Mouse (Mus musculus) G1E (cell line): Measurements from ENCODE around the gene Gadd45gip1. TPM values are rescaled to one million over a fixed set of nuclear protein-coding genes. Genes with fewer than 3 reads are reported as not detected.

Source experiments
- ATAC-seq: 2 replicates; pipeline ENCODE4 v1.8.0; 2016; ENCODE audit warnings: mild to moderate bottlenecking; ENCODE audit not compliant: insufficient number of reproducible peaks, poor library complexity, low FRiP score, severe bottlenecking; ENCODE audit errors: extremely low read depth
- DNase-seq: peaks from one replicate; pipeline ENCODE4 v3.0.0; 2012; ENCODE audit warnings: low spot score
- H3K27me3 ChIP-seq: 2 replicates; pipeline ENCODE4 v1.6.1; 2012; ENCODE audit warnings: mild to moderate bottlenecking, low read length, inconsistent platforms; ENCODE audit not compliant: insufficient read depth
- H3K36me3 ChIP-seq: replicated peaks from 2 replicates; pipeline ENCODE3; 2012; ENCODE audit warnings: mild to moderate bottlenecking, inconsistent platforms
- H3K4me1 ChIP-seq: 2 replicates; pipeline ENCODE4 v1.6.1; 2012; ENCODE audit warnings: low read depth, low read length, inconsistent platforms, mixed read lengths; ENCODE audit not compliant: insufficient read depth
- H3K4me3 ChIP-seq: 2 replicates; pipeline ENCODE4 v1.5.1; 2012; ENCODE audit warnings: low read depth, mild to moderate bottlenecking, inconsistent platforms, low read length, moderate library complexity, mixed read lengths
- H3K9me3 ChIP-seq: replicated peaks from 2 replicates; pipeline ENCODE4 v1.6.1; 2012; ENCODE audit warnings: inconsistent platforms
- CTCF ChIP-seq: IDR thresholded peaks from 2 replicates; pipeline ENCODE4 v1.5.1; 2012; ENCODE audit warnings: low read depth, low read length, inconsistent platforms, mixed read lengths
- GATA1 ChIP-seq: IDR thresholded peaks from 2 replicates; pipeline ENCODE4 v1.6.1; 2012; ENCODE audit warnings: borderline replicate concordance, low read length, inconsistent platforms, mixed read lengths
- GATA2 ChIP-seq: IDR thresholded peaks from 2 replicates; pipeline ENCODE4 v1.6.1; 2012; ENCODE audit warnings: low read depth, low read length, inconsistent platforms, borderline replicate concordance
- POLR2AphosphoS5 ChIP-seq: IDR thresholded peaks from 2 replicates; pipeline ENCODE4 v1.6.1; 2012; ENCODE audit warnings: low read depth, low read length, inconsistent platforms; ENCODE audit not compliant: insufficient replicate concordance
- TAL1 ChIP-seq: conservative IDR thresholded peaks from 2 replicates; pipeline ENCODE4 v1.6.1; 2012; ENCODE audit warnings: low read depth, low read length, inconsistent platforms, mixed read lengths
- polyA plus RNA-seq: library from polyadenylated mRNA; stranded (reverse); fragments of >175 nt; gene quantifications from 2 replicates; pipeline ENCODE4 v1.2.3, GENCODE M21; 2012
- total RNA-seq, 2 experiments: library from RNA; stranded (forward) in 1 of 2; stranded (reverse) in 1 of 2; fragments of 200-1000 nt in 1 of 2; fragments of >200 nt in 1 of 2; fragmentation: Nextera tagmentation in 1 of 2; gene quantifications; 2 replicates each; pipeline ENCODE4 v1.2.3; 2014 to 2017

Gadd45gip1 gene
- total and polyA plus RNA-seq, 3 experiments: 13.0 to 79.7 (median 20.4) TPM

DNA sequence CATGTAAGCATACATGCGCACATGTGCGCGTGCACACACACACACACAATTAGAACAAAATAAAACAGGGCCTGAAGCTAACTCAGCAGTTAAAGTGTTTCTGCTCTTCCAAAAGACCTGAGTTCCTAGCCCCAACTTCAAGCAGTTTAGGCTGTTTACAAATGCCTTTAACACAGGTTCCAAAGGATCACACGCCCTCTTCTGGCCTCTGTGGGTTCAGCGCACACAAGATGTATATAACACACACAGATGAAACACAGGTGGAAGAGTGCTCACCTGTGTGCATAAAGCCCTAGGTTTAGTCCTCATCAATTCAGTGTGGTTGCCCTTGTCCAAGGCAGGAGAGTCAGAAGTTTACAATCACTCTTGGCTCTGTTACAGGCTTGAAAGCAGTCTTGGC, 25.3 kb upstream of the Gadd45gip1 start:
- H3K4me3 ChIP-seq: no peak overlapping the region
- H3K4me1 ChIP-seq: peaks cover 33% of the 10 kb centered on the region
- H3K9me3 ChIP-seq: peaks cover 7% of the 10 kb centered on the region
- no peaks in the 10 kb centered on the region for H3K36me3 ChIP-seq
- ATAC-seq (no peak), DNase-seq (no peak)
- peaks cover 50% of the 10 kb centered on the region for H3K27me3 ChIP-seq
- TF ChIP-seq TAL1 (no peak), POLR2AphosphoS5 (no peak), GATA1 (no peak), GATA2 (no peak), CTCF (no peak)

DNA sequence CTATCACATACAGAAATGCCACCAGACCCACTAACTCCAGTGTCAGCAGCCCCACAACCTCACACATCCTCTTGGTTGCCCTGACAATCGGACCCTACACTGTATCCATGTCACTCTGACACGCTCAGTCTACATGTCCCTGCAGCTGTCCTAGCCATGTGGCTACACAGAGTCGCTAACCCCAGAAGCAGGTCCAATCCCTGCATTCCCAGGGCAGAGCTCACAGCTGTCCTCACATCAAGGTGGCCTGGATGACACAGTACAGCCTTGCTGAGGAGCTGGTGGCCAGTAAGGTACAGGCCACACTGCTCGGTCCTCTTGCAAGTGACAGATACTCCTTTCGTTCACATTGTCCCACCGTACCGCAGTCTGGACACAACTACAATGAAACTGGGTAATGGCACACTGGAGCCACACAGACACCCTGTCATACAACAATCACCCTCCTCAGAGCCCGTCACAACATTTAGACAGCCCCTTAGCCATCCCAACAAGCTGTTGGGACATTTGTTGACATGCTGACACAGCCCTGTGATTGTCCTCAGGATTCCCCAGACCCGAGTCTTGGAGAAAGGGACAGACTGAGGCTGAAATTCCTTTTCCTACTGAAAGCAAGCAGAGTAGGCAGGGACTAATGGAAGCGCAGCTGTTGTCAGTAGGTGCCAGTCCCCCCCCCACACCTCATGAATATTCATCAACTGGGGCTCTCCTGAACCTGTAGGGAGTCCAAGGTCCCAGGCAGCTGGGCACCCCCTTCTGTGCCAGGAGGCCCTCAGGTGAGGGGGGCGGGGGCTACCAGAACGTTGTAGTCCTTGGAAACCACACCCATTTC, 22.0 kb upstream of the Gadd45gip1 start:
- no peak for ATAC-seq
- DNase-seq: no peak
- no peak overlapping the region for H3K4me3 ChIP-seq
- H3K27me3 ChIP-seq: peaks cover 39% of the 10 kb centered on the region
- TF ChIP-seq POLR2AphosphoS5: no peak
- no peaks in the 10 kb centered on the region for H3K36me3 ChIP-seq
- peaks cover 7% of the 10 kb centered on the region for H3K9me3 ChIP-seq
- H3K4me1 ChIP-seq: peaks cover 41% of the 10 kb centered on the region

DNA sequence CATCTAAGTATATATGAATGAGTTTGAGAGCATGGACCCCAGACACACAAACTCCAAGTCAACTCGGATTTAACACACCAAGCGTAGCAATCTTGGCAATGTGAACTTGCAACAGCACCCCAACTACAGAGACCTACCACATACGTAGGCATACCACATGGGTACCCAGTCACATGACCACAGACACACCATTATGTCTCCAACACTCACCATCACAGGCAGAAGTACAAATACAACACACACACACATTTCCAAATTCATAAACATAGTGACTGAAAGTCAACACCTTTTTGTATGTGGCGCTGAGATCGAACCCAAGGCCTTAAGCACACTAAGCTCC, 21.4 kb upstream of the Gadd45gip1 start:
- H3K36me3 ChIP-seq: no peaks in the 10 kb centered on the region
- peaks cover 47% of the 10 kb centered on the region for H3K4me1 ChIP-seq
- TF ChIP-seq TAL1: no peak
- TF ChIP-seq GATA1: no peak
- TF ChIP-seq GATA2: no peak
- no peak for TF ChIP-seq POLR2AphosphoS5
- TF ChIP-seq CTCF: no peak
- H3K4me3 ChIP-seq: no peak overlapping the region
- peaks cover 7% of the 10 kb centered on the region for H3K9me3 ChIP-seq
- ATAC-seq (no peak), DNase-seq (no peak)
- H3K27me3 ChIP-seq: peaks cover 38% of the 10 kb centered on the region

DNA sequence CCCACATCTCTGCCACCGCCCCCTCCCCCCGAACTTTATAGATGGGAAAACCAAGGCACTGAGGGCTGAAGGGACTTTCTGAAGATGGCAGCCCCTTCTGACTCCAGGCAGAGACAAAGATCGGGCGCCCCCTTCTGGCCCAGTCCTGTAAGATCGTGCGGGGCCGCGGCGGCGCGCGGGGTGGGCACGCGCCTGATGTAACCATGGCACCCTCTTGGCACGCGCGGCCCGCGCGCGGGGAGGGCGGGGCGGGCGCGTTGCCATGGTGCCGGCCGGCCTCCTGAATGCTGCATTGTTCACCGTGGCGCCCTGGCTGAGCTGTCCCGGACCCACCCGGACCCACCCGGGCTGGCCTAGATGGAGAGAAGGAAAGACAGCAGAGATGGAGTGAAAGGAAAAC, 20.4 kb upstream of the Gadd45gip1 start:
- H3K4me3 ChIP-seq: peak overlapping the region; percentile 66; the same call in 1 of the 2 replicates
- H3K27me3 ChIP-seq: peaks cover 30% of the 10 kb centered on the region
- TF ChIP-seq CTCF (peak; percentile 49; the same call in 1 of the 2 replicates), GATA1 (no peak)
- peaks cover 5% of the 10 kb centered on the region for H3K9me3 ChIP-seq
- peaks cover 57% of the 10 kb centered on the region for H3K4me1 ChIP-seq
- ATAC-seq (no peak), DNase-seq (peak; percentile 62)
- H3K36me3 ChIP-seq: peaks cover under 1% of the 10 kb centered on the region

DNA sequence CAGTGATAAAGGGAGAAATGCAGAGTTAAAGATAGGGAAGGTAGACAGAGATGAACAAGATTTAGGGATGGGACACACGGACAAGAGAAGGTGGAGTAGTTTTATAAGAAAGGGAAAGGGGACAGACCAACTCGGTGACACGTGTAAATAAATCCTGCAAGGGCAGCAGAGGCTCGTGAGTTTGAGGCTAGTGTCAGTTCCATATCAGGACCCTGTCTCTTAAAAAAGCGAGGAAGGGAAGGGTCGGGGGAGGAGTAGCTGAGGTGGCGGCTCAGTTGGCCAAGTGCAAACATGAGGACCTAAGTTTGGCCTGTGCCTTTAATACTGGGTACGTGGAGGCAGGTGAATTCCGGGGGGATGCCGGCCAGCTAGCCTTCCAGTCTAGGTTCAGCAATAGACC, 20.0 kb upstream of the Gadd45gip1 start:
- peak overlapping the region; percentile 66; the same call in 1 of the 2 replicates for H3K4me3 ChIP-seq
- H3K27me3 ChIP-seq: peaks cover 26% of the 10 kb centered on the region
- TF ChIP-seq CTCF (no peak), POLR2AphosphoS5 (no peak)
- DNase-seq (no peak), ATAC-seq (no peak)
- peaks cover 4% of the 10 kb centered on the region for H3K36me3 ChIP-seq
- peaks cover 59% of the 10 kb centered on the region for H3K4me1 ChIP-seq
- peaks cover under 1% of the 10 kb centered on the region for H3K9me3 ChIP-seq

DNA sequence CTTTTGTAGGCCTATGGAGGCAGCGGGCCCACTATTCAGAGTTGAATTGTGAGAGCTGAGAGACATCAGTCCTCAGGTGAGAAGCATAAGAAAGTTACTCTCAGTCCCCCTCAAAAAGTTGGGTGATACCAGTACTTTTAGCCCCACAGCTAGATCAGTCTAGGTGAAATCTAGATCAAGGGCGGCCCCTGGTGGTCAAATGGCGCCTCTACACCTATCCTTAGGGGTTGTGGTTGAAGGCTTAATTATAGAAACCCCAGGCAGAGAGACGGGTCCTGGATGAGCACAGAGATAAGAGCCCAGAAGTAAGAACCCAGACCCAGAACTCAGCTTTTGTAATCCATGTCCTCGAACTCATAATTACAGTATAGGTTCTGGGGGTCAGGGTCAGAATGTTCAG, 18.3 kb upstream of the Gadd45gip1 start:
- Histone ChIP-seq H3K27me3 (peaks cover 26% of the 10 kb centered on the region), H3K9me3 (no peaks in the 10 kb centered on the region), H3K36me3 (peaks cover 4% of the 10 kb centered on the region), H3K4me3 (no peak overlapping the region), H3K4me1 (peaks cover 59% of the 10 kb centered on the region)
- ATAC-seq (peak; percentile 52), DNase-seq (no peak)
- peak; percentile 72 for TF ChIP-seq CTCF
- no peak for TF ChIP-seq TAL1
- TF ChIP-seq GATA2: no peak

DNA sequence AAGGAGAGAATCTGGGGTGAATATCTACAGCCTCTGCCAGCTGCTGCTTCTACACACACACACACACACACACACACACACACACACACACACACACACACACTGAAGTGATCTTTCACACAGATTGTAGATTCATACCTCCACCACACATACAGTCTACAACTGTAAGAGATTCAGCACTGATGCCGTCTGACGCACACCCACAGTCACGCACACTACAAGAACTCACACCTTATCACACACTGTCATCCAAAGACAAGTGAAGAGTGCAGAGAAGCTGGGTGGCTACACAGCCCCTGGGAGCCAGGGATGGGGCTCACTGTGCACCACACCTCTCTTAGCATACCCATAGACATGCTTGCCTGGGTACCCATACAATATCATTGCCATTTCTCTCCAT, 17.5 kb upstream of the Gadd45gip1 start:
- no peak for TF ChIP-seq GATA1
- no peak for TF ChIP-seq CTCF
- no peak for TF ChIP-seq TAL1
- TF ChIP-seq GATA2: no peak
- TF ChIP-seq POLR2AphosphoS5: no peak
- Histone ChIP-seq H3K9me3 (no peaks in the 10 kb centered on the region), H3K4me1 (peaks cover 55% of the 10 kb centered on the region), H3K4me3 (no peak overlapping the region), H3K36me3 (peaks cover 4% of the 10 kb centered on the region), H3K27me3 (peaks cover 23% of the 10 kb centered on the region)
- ATAC-seq (no peak), DNase-seq (no peak)
